In genomic region chr4:46087427-46087771, GRCm38 (mm10) we compare ENCODE assay signal across 12 mouse cellular contexts. TPM values are rescaled to one million over a fixed set of nuclear protein-coding genes. Genes with fewer than 3 reads are reported as not detected.
A peak's percentile ranks its signal among the peaks of the same experiment; 100 is the strongest.
DNase-seq lines count a peak whose midpoint lies in the region; ATAC-seq and TF ChIP-seq lines count a peak whose summit lies in the region.
"Had no signal": no experiment of that assay in that cellular context is flagged by ENCODE, and none has a peak within 500 bp of the region (broad histone marks: within the 10 kb centered on the region; RNA-seq: fewer than 3 reads in every experiment).

No protein-coding gene starts in this region.

- 39% methylated on average over 7 of the region's 7 CpGs for WGBS in olfactory bulb, adult 2 months
- 81% methylated on average over 7 of the region's 7 CpGs for WGBS in hindbrain, embryonic 13.5 days

- H3K4me2 ChIP-seq in hindbrain, embryonic 13.5 days, result no peak overlapping the region
- H3K4me2 ChIP-seq: midbrain, embryonic 12.5 days had no signal

- H3K36me3 ChIP-seq in hindbrain, embryonic 13.5 days, result no peaks in the 10 kb centered on the region
- H3K36me3 ChIP-seq: midbrain, embryonic 12.5 days had no signal

- no peak for TF ChIP-seq POLR2A in olfactory bulb, adult 2 months (IDR thresholded peaks at IDR 0.05; ENCODE audit: insufficient read depth, low read depth, low read length)

- no peaks in the 10 kb centered on the region for H3K27me3 ChIP-seq in hindbrain, embryonic 13.5 days
- H3K27me3 ChIP-seq: midbrain, embryonic 12.5 days had no signal

- ATAC-seq in erythroblast, adult 5-6 weeks (replicated peaks; ENCODE audit: low FRiP score, poor library complexity, severe bottlenecking), result no peak
- ATAC-seq in hindbrain, embryonic 13.5 days (ENCODE audit: low FRiP score), result no peak
- ATAC-seq: intestine, embryonic 16.5 days; liver, postnatal 0 days had no signal

- H3K27ac ChIP-seq in layer of hippocampus, adult 2 months, result peak overlapping the region; percentile 82
- H3K27ac ChIP-seq in olfactory bulb, adult 2 months (ENCODE audit: insufficient read depth, low read depth, low read length), result peak overlapping the region; percentile 89
- no peak overlapping the region for H3K27ac ChIP-seq in hindbrain, embryonic 13.5 days
- H3K27ac ChIP-seq: midbrain, embryonic 12.5 days had no signal

- no peak for TF ChIP-seq CTCF in layer of hippocampus, adult 2 months (conservative IDR thresholded peaks at IDR 0.05)
- TF ChIP-seq CTCF in olfactory bulb, adult 2 months (IDR thresholded peaks at IDR 0.05; ENCODE audit: insufficient read depth, low read depth, low read length), result no peak

- DNase-seq in cerebellum, adult 8-10 months, result peak; percentile 26
- DNase-seq in cerebellum, postnatal 10 days, result no peak
- no peak for DNase-seq in layer of hippocampus, adult 2 months (ENCODE audit: low spot score in 2 of 2)
- no peak for DNase-seq in layer of hippocampus, adult 9-11 months
- peak; percentile 69 to 87 for DNase-seq in frontal cortex, postnatal 36 days (ENCODE audit: low spot score in 2 of 2)
- DNase-seq: liver, postnatal 0 days had no signal

- peaks cover 48% of the 10 kb centered on the region for H3K4me1 ChIP-seq in olfactory bulb, adult 2 months (ENCODE audit: control insufficient read depth, insufficient read depth, low read length)
- H3K4me1 ChIP-seq in hindbrain, embryonic 13.5 days (replicated peaks), result peaks cover 27% of the 10 kb centered on the region

- H3K9me3 ChIP-seq in hindbrain, embryonic 13.5 days, result no peaks in the 10 kb centered on the region
- H3K9me3 ChIP-seq: midbrain, embryonic 12.5 days had no signal

- H3K9ac ChIP-seq in hindbrain, embryonic 13.5 days, result no peak overlapping the region
- H3K9ac ChIP-seq: liver, postnatal 0 days; midbrain, embryonic 12.5 days had no signal

- no peak overlapping the region for H3K4me3 ChIP-seq in layer of hippocampus, adult 2 months
- H3K4me3 ChIP-seq in olfactory bulb, adult 2 months (ENCODE audit: insufficient read depth, low read depth, low read length), result no peak overlapping the region
- H3K4me3 ChIP-seq in hindbrain, embryonic 13.5 days, result no peak overlapping the region
- H3K4me3 ChIP-seq: erythroblast, embryonic 14.5 days; midbrain, embryonic 12.5 days had no signal

RNA-seq across cellular contexts. Expression of gene Tmod1, which starts 48.7 kb away (rescaled TPM):
- 10 to 100 TPM; 21.5 to 25.9 TPM for total RNA-seq in layer of hippocampus, adult 2 months (2021)
- not detected in 2 replicates for polyA plus RNA-seq in olfactory bulb, adult 2 months (2012; ENCODE audit: insufficient read depth, insufficient read length, low replicate concordance, missing spikeins)
- 129 and 139 TPM in 2 replicates for total RNA-seq in erythroblast, adult 5-6 weeks (2015; ENCODE audit: low replicate concordance)
- total RNA-seq in erythroblast, adult 5-6 weeks (2017; ENCODE audit: low replicate concordance), result 146 and 185 TPM in 2 replicates
- polyA plus RNA-seq in hindbrain, embryonic 13.5 days (2015; fragmentation: Nextera tagmentation; extraction: Ambion mirVana), result 1.9 and 2.1 TPM in 2 replicates

RNA-seq across cellular contexts. Expression of gene Ncbp1, which starts 51.0 kb away (rescaled TPM):
- 10 to 100 TPM; 57.1 to 57.2 TPM for total RNA-seq in layer of hippocampus, adult 2 months (2021)
- polyA plus RNA-seq in olfactory bulb, adult 2 months (2012; ENCODE audit: insufficient read depth, insufficient read length, low replicate concordance, missing spikeins), result not detected in 2 replicates
- total RNA-seq in erythroblast, adult 5-6 weeks (2015; ENCODE audit: low replicate concordance), result 11.9 and 23.0 TPM in 2 replicates
- 21.2 and 28.8 TPM in 2 replicates for total RNA-seq in erythroblast, adult 5-6 weeks (2017; ENCODE audit: low replicate concordance)
- 87.5 and 91.0 TPM in 2 replicates for polyA plus RNA-seq in hindbrain, embryonic 13.5 days (2015; fragmentation: Nextera tagmentation; extraction: Ambion mirVana)

RNA-seq across cellular contexts. Expression of gene Tstd2, which starts 51.1 kb away (rescaled TPM):
- total RNA-seq in layer of hippocampus, adult 2 months (2021), result 10 to 100 TPM; 15.6 to 18.8 TPM
- not detected in 2 replicates for polyA plus RNA-seq in olfactory bulb, adult 2 months (2012; ENCODE audit: insufficient read depth, insufficient read length, low replicate concordance, missing spikeins)
- 2.1 and 6.1 TPM in 2 replicates for total RNA-seq in erythroblast, adult 5-6 weeks (2015; ENCODE audit: low replicate concordance)
- total RNA-seq in erythroblast, adult 5-6 weeks (2017; ENCODE audit: low replicate concordance), result 5.0 and 9.8 TPM in 2 replicates
- 37.7 and 42.0 TPM in 2 replicates for polyA plus RNA-seq in hindbrain, embryonic 13.5 days (2015; fragmentation: Nextera tagmentation; extraction: Ambion mirVana)

Comparison
In these comparisons a context has a peak if more than half of its experiments do, and no peak if none do; other contexts are left out.
1. DNase-seq: peak in cerebellum, adult 8-10 months (single experiment) and frontal cortex, postnatal 36 days (2 of 2); none in cerebellum, postnatal 10 days (0 of 2), layer of hippocampus, adult 2 months (0 of 2) and layer of hippocampus, adult 9-11 months (single experiment).
2. RNA of gene Tmod1, which starts 48.7 kb away (total RNA-seq): 129 to 185 TPM in erythroblast, adult 5-6 weeks; 21.5 to 25.9 TPM in layer of hippocampus, adult 2 months; every median in the first group is over 4 times any median in the second.